ENCODE assay signal across 7 mouse cellular contexts in genomic region chr15:11037711-11038110, GRCm38 (mm10). TPM values are rescaled to one million over a fixed set of nuclear protein-coding genes. Genes with fewer than 3 reads are reported as not detected.
A peak's percentile ranks its signal among the peaks of the same experiment; 100 is the strongest.
DNase-seq lines count a peak whose midpoint lies in the region; ATAC-seq and TF ChIP-seq lines count a peak whose summit lies in the region.

Gene Rxfp3 (minus strand): TSS chr15:11037991.

- 4% methylated on average over 16 of the region's 16 CpGs for WGBS in lung, postnatal 0 days
- WGBS in embryonic facial prominence, embryonic 15.5 days: 2% methylated on average over 16 of the region's 16 CpGs
- 6% methylated on average over 16 of the region's 16 CpGs for WGBS in intestine, embryonic 14.5 days

- H3K4me1 ChIP-seq in lung, postnatal 0 days (ENCODE audit: insufficient read depth, low read depth, low read length): no peaks in the 10 kb centered on the region
- peaks cover 28% of the 10 kb centered on the region for H3K4me1 ChIP-seq in embryonic facial prominence, embryonic 15.5 days
- H3K4me1 ChIP-seq in intestine, embryonic 14.5 days (replicated peaks; ENCODE audit: control insufficient read depth, insufficient read depth, low read length): peaks cover 18% of the 10 kb centered on the region

- no peak for TF ChIP-seq EP300 in lung, postnatal 0 days (IDR thresholded peaks at IDR 0.05)

- no peak for TF ChIP-seq CTCF in lung, postnatal 0 days (IDR thresholded peaks at IDR 0.05)

- no peak for ATAC-seq in lung, postnatal 0 days
- ATAC-seq in embryonic facial prominence, embryonic 15.5 days (ENCODE audit: insufficient number of reproducible peaks, low FRiP score, low TSS enrichment, low read depth): no peak
- ATAC-seq in intestine, embryonic 14.5 days (replicated peaks; ENCODE audit: low FRiP score, low TSS enrichment, low read depth): no peak

- H3K27me3 ChIP-seq in lung, postnatal 0 days (replicated peaks; ENCODE audit: insufficient read depth, low read length): peaks cover 40% of the 10 kb centered on the region
- H3K27me3 ChIP-seq in embryonic facial prominence, embryonic 15.5 days: peaks cover 51% of the 10 kb centered on the region
- peaks cover 47% of the 10 kb centered on the region for H3K27me3 ChIP-seq in intestine, embryonic 14.5 days (replicated peaks; ENCODE audit: control insufficient read depth, insufficient read depth, low read length)

- H3K9me3 ChIP-seq in lung, postnatal 0 days (ENCODE audit: low read length): no peaks in the 10 kb centered on the region
- H3K9me3 ChIP-seq in embryonic facial prominence, embryonic 15.5 days (replicated peaks): no peaks in the 10 kb centered on the region
- H3K9me3 ChIP-seq in intestine, embryonic 14.5 days (ENCODE audit: control insufficient read depth, low read length): no peaks in the 10 kb centered on the region

- H3K4me3 ChIP-seq in lung, postnatal 0 days (ENCODE audit: low read depth, low read length): peak within 1 kb of the TSS; percentile 38
- peak within 1 kb of the TSS; percentile 40 for H3K4me3 ChIP-seq in embryonic facial prominence, embryonic 15.5 days (replicated peaks)
- H3K4me3 ChIP-seq in intestine, embryonic 14.5 days (ENCODE audit: low read depth, low read length): peak within 1 kb of the TSS; percentile 38

- no peaks in the 10 kb centered on the region for H3K36me3 ChIP-seq in lung, postnatal 0 days (ENCODE audit: insufficient read depth, low read length)
- H3K36me3 ChIP-seq in embryonic facial prominence, embryonic 15.5 days: no peaks in the 10 kb centered on the region
- no peaks in the 10 kb centered on the region for H3K36me3 ChIP-seq in intestine, embryonic 14.5 days (ENCODE audit: control insufficient read depth, insufficient read depth, low read length)

- H3K4me2 ChIP-seq in lung, postnatal 0 days (replicated peaks; ENCODE audit: low read depth, low read length): peak within 1 kb of the TSS; percentile 49
- H3K4me2 ChIP-seq in embryonic facial prominence, embryonic 15.5 days (replicated peaks): peak within 1 kb of the TSS; percentile 67
- peak within 1 kb of the TSS; percentile 61 for H3K4me2 ChIP-seq in intestine, embryonic 14.5 days (ENCODE audit: low read length)

- DNase-seq in lung, postnatal 0 days (ENCODE audit: low spot score): no peak
- DNase-seq in lung, postnatal 10 days: no peak
- peak; percentile 58 for DNase-seq in intestine, embryonic 14.5 days (ENCODE audit: low spot score)
- DNase-seq in neural tube, embryonic 10.5 days (ENCODE audit: extremely low spot score, low spot score): peak; percentile 47
- no peak for DNase-seq in cerebellum, adult 11-12 months
- no peak for DNase-seq in thymus, adult 18-20 months

- no peak within 1 kb of the TSS for H3K27ac ChIP-seq in lung, postnatal 0 days (ENCODE audit: low read length)
- H3K27ac ChIP-seq in embryonic facial prominence, embryonic 15.5 days (replicated peaks): no peak within 1 kb of the TSS
- H3K27ac ChIP-seq in intestine, embryonic 14.5 days (ENCODE audit: low read depth): no peak within 1 kb of the TSS

- no peak within 1 kb of the TSS for H3K9ac ChIP-seq in lung, postnatal 0 days (replicated peaks; ENCODE audit: low read depth)
- no peak within 1 kb of the TSS for H3K9ac ChIP-seq in embryonic facial prominence, embryonic 15.5 days
- no peak within 1 kb of the TSS for H3K9ac ChIP-seq in intestine, embryonic 14.5 days (ENCODE audit: low read length)

RNA-seq across cellular contexts. Expression of gene Rxfp3, which starts in this region (rescaled TPM):
- polyA plus RNA-seq in lung, postnatal 0 days (2015; fragmentation: Nextera tagmentation; extraction: Ambion mirVana): 0.05 TPM in 1 of 2 replicates, not detected in the other
- polyA plus RNA-seq in embryonic facial prominence, embryonic 15.5 days (2015; fragmentation: Nextera tagmentation; extraction: Ambion mirVana): 2.7 and 2.9 TPM in 2 replicates
- not detected in 2 replicates for polyA plus RNA-seq in intestine, embryonic 14.5 days (2014; fragmentation: Nextera tagmentation; extraction: Ambion mirVana)

Comparison
In these comparisons a context has a peak if more than half of its experiments do, and no peak if none do; other contexts are left out.
1. Peak in DNase-seq, H3K4me3 ChIP-seq and H3K4me2 ChIP-seq in intestine, embryonic 14.5 days; RNA of the gene not detected or under 1 TPM.